Mouse (Mus musculus) ES-Bruce4 (cell line): Measurements from ENCODE around the gene Snd1. TPM values are rescaled to one million over a fixed set of nuclear protein-coding genes. Genes with fewer than 3 reads are reported as not detected.

ENCODE experiments used
- H3K27ac ChIP-seq: 2 replicates; pipeline ENCODE4 v1.5.1; 2012; ENCODE audit warnings: low read length, inconsistent platforms; ENCODE audit not compliant: insufficient read depth
- H3K27me3 ChIP-seq: 2 replicates; pipeline ENCODE4 v1.6.1; 2012; ENCODE audit warnings: mild to moderate bottlenecking, low read length, inconsistent platforms; ENCODE audit not compliant: control insufficient read depth, poor library complexity, insufficient read depth, severe bottlenecking
- H3K36me3 ChIP-seq: 2 replicates; pipeline ENCODE4 v1.6.1; 2012; ENCODE audit warnings: inconsistent platforms, mild to moderate bottlenecking, low read length, moderate library complexity; ENCODE audit not compliant: control insufficient read depth, poor library complexity, insufficient read depth, severe bottlenecking
- H3K4me1 ChIP-seq: one replicate; pipeline ENCODE4 v1.8.1; 2011; ENCODE audit warnings: low read length; ENCODE audit not compliant: control insufficient read depth, insufficient read depth
- H3K4me3 ChIP-seq: 2 replicates; pipeline ENCODE4 v1.5.1; 2011; ENCODE audit warnings: low read depth, mild to moderate bottlenecking, low read length
- H3K9ac ChIP-seq: 2 replicates; pipeline ENCODE4 v1.6.1; 2012; ENCODE audit warnings: low read depth, mild to moderate bottlenecking, inconsistent platforms; ENCODE audit not compliant: poor library complexity, severe bottlenecking
- H3K9me3 ChIP-seq: replicated peaks from 2 replicates; pipeline ENCODE4 v1.6.1; 2012; ENCODE audit warnings: mild to moderate bottlenecking, low read length, inconsistent platforms; ENCODE audit not compliant: control insufficient read depth, poor library complexity, insufficient read depth, severe bottlenecking
- CTCF ChIP-seq: IDR thresholded peaks from one replicate; pipeline ENCODE4 v1.8.1; 2011; ENCODE audit warnings: low read depth, low read length
- EP300 ChIP-seq: IDR thresholded peaks from 2 replicates; pipeline ENCODE4 v1.6.1; 2011; ENCODE audit warnings: low read depth, low read length; ENCODE audit not compliant: insufficient read depth
- POLR2A ChIP-seq: IDR thresholded peaks from one replicate; pipeline ENCODE4 v1.8.1; 2011; ENCODE audit warnings: low read length; ENCODE audit not compliant: insufficient read depth
- polyA plus RNA-seq: library from polyadenylated mRNA; stranded (reverse); fragments of >200 nt; gene quantifications from 2 replicates; pipeline ENCODE4 v1.2.4, GENCODE M21; 2011; ENCODE audit warnings: low read depth; ENCODE audit not compliant: missing spikeins, insufficient read depth, insufficient read length

The Snd1 gene
- polyA plus RNA-seq, 1 experiment: 155 TPM

GRCm38 (mm10) chr6:28980750-28981584, 506.0 kb downstream of the Snd1 start:
- no peaks in the 10 kb centered on the region for H3K4me1 ChIP-seq
- no peak overlapping the region for H3K27ac ChIP-seq
- H3K27me3 ChIP-seq: no peaks in the 10 kb centered on the region
- no peaks in the 10 kb centered on the region for H3K36me3 ChIP-seq
- H3K4me3 ChIP-seq: peak overlapping the region; percentile 79
- H3K9me3 ChIP-seq: no peaks in the 10 kb centered on the region
- no peak for TF ChIP-seq EP300
- peak overlapping the region; percentile 57 for H3K9ac ChIP-seq

DNA sequence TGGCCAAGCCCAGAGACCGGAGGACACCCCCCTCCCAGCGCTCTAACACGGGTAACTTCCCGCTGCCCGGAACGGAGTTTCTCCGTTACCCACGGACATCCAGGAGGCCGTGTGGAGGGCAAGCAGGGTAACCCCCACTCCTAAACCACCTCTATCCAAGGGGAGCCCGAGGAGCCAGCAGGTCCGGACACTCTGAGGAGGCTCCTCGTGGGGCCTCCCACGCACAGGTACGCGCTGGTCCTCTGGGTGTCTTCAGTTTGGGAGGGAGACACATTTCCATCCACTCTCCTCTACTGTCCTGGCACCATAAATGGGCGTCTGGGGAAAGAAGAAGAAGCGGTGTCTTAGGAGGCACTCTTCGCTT, 506.6 kb downstream of the Snd1 start:
- Histone ChIP-seq H3K4me3 (peak overlapping the region; percentile 79), H3K9me3 (no peaks in the 10 kb centered on the region), H3K27ac (no peak overlapping the region), H3K27me3 (no peaks in the 10 kb centered on the region), H3K36me3 (no peaks in the 10 kb centered on the region), H3K4me1 (no peaks in the 10 kb centered on the region), H3K9ac (peak overlapping the region; percentile 57; the same call in 1 of the 2 replicates)
- TF ChIP-seq POLR2A (no peak), CTCF (no peak), EP300 (no peak)

DNA sequence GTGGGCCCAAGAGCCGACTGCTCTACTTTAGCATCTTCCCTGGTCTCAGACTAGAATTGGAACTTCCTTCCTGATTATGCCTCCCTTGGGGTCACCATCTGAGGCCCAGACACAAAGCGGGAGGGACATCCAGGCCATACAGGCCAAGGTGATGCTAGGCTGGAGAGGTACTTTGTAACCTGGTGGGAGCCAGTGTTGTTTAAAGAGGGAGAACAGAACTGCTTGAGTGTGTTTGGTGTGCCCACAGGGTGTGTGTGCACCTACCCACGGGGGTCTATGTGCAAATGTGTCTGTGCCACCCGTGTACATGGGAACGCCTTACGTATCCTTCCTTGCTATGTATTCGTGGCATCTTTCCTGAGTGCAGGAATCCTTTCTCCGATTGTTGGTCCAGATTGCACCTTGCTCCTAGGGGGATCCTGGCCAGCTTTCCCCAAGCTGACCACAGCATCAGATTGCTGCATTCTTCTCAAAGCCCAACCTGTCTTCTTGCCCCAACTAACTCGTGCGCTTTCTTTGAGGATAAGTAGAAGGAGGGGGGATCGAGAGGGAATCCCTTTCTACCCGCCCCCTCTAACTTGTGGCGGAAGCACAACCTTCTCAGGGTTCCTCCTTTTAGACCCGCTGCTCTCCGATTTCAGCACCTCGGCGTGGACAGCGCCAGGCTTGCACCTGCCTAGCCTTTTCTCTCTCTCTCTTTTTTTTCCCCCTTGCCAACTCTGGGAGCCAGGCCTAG, 507.2 kb downstream of the Snd1 start:
- H3K4me1 ChIP-seq: no peaks in the 10 kb centered on the region
- TF ChIP-seq CTCF (no peak), POLR2A (no peak), EP300 (no peak)
- no peak overlapping the region for H3K27ac ChIP-seq
- H3K9ac ChIP-seq: no peak overlapping the region
- no peaks in the 10 kb centered on the region for H3K36me3 ChIP-seq
- no peak overlapping the region for H3K4me3 ChIP-seq
- no peaks in the 10 kb centered on the region for H3K27me3 ChIP-seq
- H3K9me3 ChIP-seq: no peaks in the 10 kb centered on the region

- TF ChIP-seq CTCF: no peak
- no peak for TF ChIP-seq POLR2A
- TF ChIP-seq EP300: no peak
- Histone ChIP-seq H3K27ac (no peak overlapping the region), H3K4me3 (no peak overlapping the region), H3K9me3 (no peaks in the 10 kb centered on the region), H3K9ac (no peak overlapping the region), H3K27me3 (no peaks in the 10 kb centered on the region), H3K4me1 (no peaks in the 10 kb centered on the region), H3K36me3 (no peaks in the 10 kb centered on the region)
These were observed 507.9 kb downstream of the Snd1 start for GRCm38 (mm10) chr6:28982817-28983216.

Other genes with a start within 250 kb of the Snd1 start
- gene Zfp800, start 77.1 kb upstream of the Snd1 start, polyA plus RNA-seq: 17.4 and 19.7 TPM in 2 replicates
- 128 and 130 TPM in 2 replicates for gene Arf5, start 51.6 kb upstream of the Snd1 start, polyA plus RNA-seq
- gene Fscn3, start 47.4 kb upstream of the Snd1 start, polyA plus RNA-seq: not detected in 2 replicates
- gene Gcc1, start 46.7 kb upstream of the Snd1 start, polyA plus RNA-seq: 9.2 and 10.2 TPM in 2 replicates
- gene Pax4, start 25.8 kb upstream of the Snd1 start, polyA plus RNA-seq: not detected in 2 replicates